Mouse (Mus musculus): Measurements from ENCODE around the gene Ryk. TPM values are rescaled to one million over a fixed set of nuclear protein-coding genes. Genes with fewer than 3 reads are reported as not detected.
"Not testable (repeated sequence)": the region's sequence is repeated elsewhere in the genome, so short reads cannot be mapped to it uniquely, and the experiment has no call there.

Gene Ryk
- polyA plus RNA-seq, 1 experiment from 2014 or later: 12.9 TPM

DNA sequence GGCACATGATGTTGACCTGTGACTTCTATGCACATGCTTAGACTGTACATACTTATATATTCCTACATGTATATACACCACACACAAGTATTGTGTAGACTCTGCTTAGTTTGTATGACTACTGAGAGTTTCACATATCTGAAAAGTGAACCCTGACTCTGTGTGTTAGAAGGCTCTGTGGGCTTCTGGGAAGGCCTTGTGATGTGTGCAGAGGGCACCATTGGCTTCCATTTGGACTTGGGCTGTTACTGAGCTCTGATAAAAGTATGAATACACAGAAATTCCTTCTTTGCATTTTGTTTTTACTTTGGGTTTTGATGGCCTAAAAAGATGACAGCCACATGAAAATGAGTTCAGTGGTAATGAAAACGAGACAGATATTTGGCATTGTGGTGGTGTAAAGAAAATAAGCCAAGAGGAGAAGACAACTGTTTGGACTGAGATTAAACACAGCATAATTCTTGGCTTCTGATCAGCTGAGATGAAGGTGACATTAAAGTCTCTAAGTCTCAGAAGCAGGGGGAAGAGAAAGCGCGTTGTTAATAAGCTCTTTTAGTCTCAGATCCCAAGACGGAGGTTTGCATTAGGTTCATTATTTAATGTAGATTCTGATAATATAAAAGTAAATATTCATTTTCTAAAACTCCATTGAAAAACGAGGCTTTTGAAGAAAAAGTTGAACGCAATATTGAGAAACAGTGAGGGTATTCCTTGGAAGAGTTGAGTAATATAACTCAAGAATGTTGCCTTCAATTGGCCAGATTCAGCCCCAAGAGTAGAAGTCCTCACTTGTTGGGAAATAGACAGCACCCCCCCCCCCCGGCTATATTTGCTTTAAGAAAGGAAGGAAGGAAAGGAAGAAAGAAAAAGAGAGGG lies 58.0 kb downstream of the Ryk start:
- peaks cover 59% of the 10 kb centered on the region for H3K36me3 ChIP-seq
- no peak overlapping the region for H3K27ac ChIP-seq (replicated peaks)
- H3K4me1 ChIP-seq: peaks cover 3% of the 10 kb centered on the region; the same call in 1 of the 2 replicates
- no peak overlapping the region for H3K4me3 ChIP-seq
- WGBS: 91% methylated on average over 7 of the region's 7 CpGs
- H3K9me3 ChIP-seq (replicated peaks): no peaks in the 10 kb centered on the region
- no peak for DNase-seq (ENCODE audit: low spot score)
- H3K27me3 ChIP-seq (ENCODE audit: low read depth, poor library complexity, severe bottlenecking): no peaks in the 10 kb centered on the region

DNA sequence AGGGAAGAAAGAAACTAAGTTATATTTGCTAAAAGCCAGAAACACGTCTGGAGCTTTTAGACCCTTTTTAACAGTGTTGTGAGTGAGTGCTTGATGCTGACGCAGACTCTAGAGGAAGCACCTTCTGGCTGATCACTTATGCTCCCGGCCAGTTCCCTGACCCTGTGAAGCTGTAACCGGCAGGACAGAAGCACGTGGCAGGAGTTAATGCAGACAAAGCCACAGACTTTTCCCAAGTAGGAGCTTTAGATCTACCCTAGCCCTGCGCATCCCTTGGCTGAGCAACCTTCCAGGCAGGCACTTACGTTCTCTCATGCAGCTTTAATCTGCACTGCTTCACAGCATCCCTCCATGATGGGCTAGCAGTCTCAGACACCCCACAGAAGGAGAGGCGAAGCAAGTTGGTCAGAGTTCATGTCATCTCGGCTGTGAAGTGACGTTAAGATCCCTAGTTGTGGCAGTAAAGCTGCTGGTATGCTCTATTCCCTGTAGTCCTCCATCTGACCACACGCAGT lies 58.7 kb downstream of the Ryk start:
- WGBS: 91% methylated on average over 11 of the region's 11 CpGs
- Histone ChIP-seq H3K4me3 (no peak overlapping the region), H3K4me1 (no peaks in the 10 kb centered on the region), H3K27me3 (ENCODE audit: low read depth, poor library complexity, severe bottlenecking) (no peaks in the 10 kb centered on the region), H3K9me3 (replicated peaks) (no peaks in the 10 kb centered on the region), H3K27ac (replicated peaks) (no peak overlapping the region), H3K36me3 (peaks cover 61% of the 10 kb centered on the region)
- no peak for DNase-seq (ENCODE audit: low spot score)

DNA sequence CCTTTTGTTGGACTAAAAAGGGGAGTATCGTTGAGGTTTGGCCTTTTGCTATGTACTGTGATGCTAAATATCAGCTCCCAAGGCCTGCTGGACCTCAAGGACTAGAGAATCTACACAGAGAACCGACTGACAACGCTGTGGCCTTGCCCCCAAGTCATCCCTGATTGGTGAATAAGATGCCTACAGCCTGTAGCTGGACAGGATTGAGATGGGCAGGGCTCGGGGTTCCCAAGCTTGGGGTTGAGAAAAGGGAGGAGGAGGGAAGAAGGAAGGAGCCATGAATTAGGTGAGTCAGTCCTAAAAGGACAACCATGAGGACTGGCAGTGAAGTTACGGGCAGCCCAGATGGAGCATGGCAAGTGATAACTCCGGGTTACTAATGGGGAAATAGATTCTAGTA lies 65.2 kb downstream of the Ryk start:
- Histone ChIP-seq H3K27me3 (ENCODE audit: low read depth, poor library complexity, severe bottlenecking) (no peaks in the 10 kb centered on the region), H3K36me3 (peaks cover 66% of the 10 kb centered on the region), H3K4me1 (no peaks in the 10 kb centered on the region), H3K4me3 (no peak overlapping the region), H3K27ac (replicated peaks) (no peak overlapping the region), H3K9me3 (replicated peaks) (no peaks in the 10 kb centered on the region)
- WGBS: 94% methylated on average over 6 of the region's 6 CpGs
- DNase-seq (ENCODE audit: low spot score): no peak

DNA sequence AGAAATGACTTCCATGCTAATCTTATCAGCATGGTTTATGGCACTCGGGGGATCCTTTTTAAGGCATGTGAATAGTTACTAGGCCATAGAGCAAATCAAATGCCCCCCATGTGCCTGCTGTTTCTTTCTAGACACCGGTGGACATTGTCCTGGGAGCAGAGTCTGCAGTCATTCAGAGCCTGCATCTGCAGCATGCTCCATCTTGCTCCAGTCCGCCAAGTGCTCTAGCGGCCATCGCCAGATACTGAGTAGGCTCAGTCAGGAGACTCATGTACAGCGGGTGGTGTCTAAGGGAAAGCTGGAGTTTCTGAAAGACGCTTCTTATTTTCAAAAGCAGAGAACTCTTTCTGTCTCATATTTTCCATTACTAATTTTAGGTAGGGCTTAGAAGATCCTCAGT lies 67.6 kb downstream of the Ryk start:
- Histone ChIP-seq H3K4me1 (no peaks in the 10 kb centered on the region), H3K36me3 (peaks cover 80% of the 10 kb centered on the region), H3K27ac (replicated peaks) (no peak overlapping the region), H3K9me3 (replicated peaks) (no peaks in the 10 kb centered on the region), H3K4me3 (no peak overlapping the region), H3K27me3 (ENCODE audit: low read depth, poor library complexity, severe bottlenecking) (no peaks in the 10 kb centered on the region)
- no peak for DNase-seq (ENCODE audit: low spot score)
- WGBS: 95% methylated on average over 7 of the region's 7 CpGs

DNA sequence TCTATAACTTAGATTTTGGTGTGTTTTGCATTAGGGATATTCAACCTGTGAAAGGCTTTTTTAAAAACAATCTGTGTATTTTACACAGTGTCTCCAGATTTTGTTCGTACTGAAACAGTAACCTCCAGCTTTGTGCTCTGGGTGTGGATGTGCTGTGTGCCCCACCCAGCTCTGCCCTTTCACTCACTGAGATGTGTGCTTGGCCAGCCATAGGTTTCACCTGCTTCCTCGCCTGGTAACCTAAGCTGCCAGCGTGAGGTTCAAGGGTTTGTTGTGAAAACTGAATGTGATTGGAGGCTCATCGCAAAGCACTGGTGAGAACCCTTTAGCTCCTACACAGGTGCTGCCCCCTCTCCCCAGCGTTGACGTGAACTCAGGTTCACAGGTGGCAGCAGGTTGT lies 70.2 kb downstream of the Ryk start:
- H3K4me1 ChIP-seq: no peaks in the 10 kb centered on the region

DNA sequence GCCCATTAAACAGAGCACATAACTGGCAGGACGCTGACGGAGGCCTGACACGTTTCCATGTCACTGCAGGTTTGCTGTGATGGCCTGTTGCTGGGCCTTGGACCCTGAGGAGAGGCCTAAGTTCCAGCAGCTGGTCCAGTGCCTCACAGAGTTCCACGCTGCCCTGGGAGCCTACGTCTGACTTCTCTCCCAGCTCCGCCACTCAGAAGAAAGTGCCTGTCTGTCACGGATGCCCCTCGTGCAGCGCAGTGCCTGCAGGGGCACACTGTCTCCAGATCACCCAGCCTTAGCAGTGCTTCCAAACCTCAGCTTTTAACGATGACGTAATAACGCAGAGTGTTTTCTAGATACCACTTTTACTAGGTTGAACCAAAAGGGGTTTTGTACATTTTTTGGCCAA lies 72.1 kb downstream of the Ryk start:
- no peak for DNase-seq (ENCODE audit: low spot score)
- WGBS: 91% methylated on average over 12 of the region's 12 CpGs
- Histone ChIP-seq H3K9me3 (replicated peaks) (no peaks in the 10 kb centered on the region), H3K4me1 (no peaks in the 10 kb centered on the region), H3K27me3 (ENCODE audit: low read depth, poor library complexity, severe bottlenecking) (no peaks in the 10 kb centered on the region), H3K27ac (replicated peaks) (no peak overlapping the region), H3K4me3 (no peak overlapping the region), H3K36me3 (peaks cover 87% of the 10 kb centered on the region)

More for the DNA sequence above, 70.2 kb downstream of the Ryk start:
- Histone ChIP-seq H3K4me3 (no peak overlapping the region), H3K27me3 (ENCODE audit: low read depth, poor library complexity, severe bottlenecking) (no peaks in the 10 kb centered on the region), H3K36me3 (peaks cover 79% of the 10 kb centered on the region), H3K27ac (replicated peaks) (no peak overlapping the region), H3K9me3 (replicated peaks) (no peaks in the 10 kb centered on the region)
- 90% methylated on average over 6 of the region's 6 CpGs for WGBS
- DNase-seq (ENCODE audit: low spot score): no peak

DNA sequence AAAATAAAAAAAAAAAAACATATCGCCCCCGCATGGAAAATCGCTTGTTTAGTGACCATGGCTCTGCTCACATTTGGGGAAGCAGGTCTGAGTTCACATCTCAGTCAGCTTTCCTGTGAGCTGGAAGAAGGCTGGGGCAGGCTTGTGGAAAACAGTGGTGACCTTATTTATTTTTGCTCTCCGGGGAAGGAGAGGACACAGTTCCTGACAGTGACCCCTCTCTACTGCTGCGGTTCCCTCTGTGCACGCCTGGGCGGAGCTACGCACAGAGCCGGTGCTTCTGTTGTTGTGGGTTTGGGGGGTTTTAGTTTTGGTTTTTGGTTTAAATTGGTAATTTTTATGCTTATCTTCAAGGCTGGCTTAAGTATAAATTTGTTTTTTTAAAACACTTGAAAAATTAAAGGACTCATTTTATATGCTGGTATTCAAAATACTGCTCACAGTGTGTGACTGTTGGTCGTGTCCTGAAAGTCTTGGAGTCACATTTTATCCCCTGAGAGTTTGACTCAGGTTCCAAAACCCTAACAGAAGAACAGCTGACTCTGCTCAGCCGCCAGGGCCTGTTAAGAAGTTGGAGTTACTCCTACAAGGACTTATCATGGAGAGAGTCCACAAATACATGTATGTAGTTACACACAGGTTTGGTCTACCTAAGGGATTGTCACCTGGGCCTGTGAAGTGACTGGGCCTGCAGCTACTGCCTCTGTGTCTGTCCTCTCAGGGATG lies 73.0 kb downstream of the Ryk start:
- Histone ChIP-seq H3K27me3 (ENCODE audit: low read depth, poor library complexity, severe bottlenecking) (no peaks in the 10 kb centered on the region), H3K4me3 (no peak overlapping the region), H3K36me3 (peaks cover 81% of the 10 kb centered on the region), H3K9me3 (replicated peaks) (no peaks in the 10 kb centered on the region), H3K27ac (replicated peaks) (no peak overlapping the region), H3K4me1 (no peaks in the 10 kb centered on the region)
- WGBS: 87% methylated on average over 11 of the region's 11 CpGs
- DNase-seq (ENCODE audit: low spot score): no peak

DNA sequence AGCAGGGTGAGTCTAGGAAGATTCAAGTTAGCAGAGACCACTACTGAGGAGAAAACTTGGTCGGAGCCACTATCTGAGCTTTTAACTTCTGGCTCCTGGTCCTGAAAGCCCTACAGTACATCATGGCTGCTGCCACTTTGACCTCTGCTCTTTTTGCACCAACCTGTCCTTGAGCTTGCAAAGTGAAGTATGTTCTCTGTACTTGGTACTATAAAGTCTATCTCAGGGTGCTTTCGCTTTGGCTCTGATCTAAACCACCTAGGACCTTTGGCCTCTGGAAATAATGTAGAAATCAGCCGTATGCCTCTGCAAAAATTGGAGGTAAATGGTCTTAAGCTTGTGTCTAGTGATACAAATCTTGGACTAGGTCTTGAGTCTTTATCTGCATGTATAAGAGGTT lies 76.8 kb downstream of the Ryk start:
- Histone ChIP-seq H3K27me3 (ENCODE audit: low read depth, poor library complexity, severe bottlenecking) (no peaks in the 10 kb centered on the region), H3K4me1 (no peaks in the 10 kb centered on the region), H3K36me3 (peaks cover 57% of the 10 kb centered on the region), H3K27ac (replicated peaks) (no peak overlapping the region), H3K9me3 (replicated peaks) (no peaks in the 10 kb centered on the region), H3K4me3 (no peak overlapping the region)
- WGBS: 96% methylated on average over 3 of the region's 3 CpGs
- no peak for DNase-seq (ENCODE audit: low spot score)

DNA sequence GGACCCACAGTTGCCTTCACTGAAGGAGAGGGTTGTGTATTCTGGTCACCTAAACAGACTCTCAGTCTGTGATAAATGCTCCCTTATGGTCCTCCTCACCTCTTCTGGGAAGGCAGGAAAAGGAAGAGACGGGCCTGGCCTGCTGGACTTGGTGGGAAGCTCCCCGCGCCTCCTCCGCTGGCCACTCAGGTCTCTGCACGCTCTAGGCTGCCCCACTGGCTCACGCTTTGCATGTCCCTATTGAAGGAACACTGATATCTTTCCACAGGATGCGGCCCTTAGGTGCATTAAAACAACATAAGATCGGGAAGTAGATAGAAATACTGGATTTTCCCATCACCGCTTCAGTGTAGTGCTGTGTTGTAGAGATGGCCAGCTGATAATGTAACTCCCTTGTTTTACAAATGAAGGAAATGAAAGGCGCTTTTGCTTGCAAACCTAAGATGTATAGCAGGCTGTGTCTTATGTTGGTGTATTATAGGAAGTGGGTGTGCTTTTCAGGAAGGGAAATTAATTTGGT lies 77.9 kb downstream of the Ryk start:
- no peak for DNase-seq (ENCODE audit: low spot score)
- Histone ChIP-seq H3K4me3 (no peak overlapping the region), H3K9me3 (replicated peaks) (no peaks in the 10 kb centered on the region), H3K27me3 (ENCODE audit: low read depth, poor library complexity, severe bottlenecking) (no peaks in the 10 kb centered on the region), H3K36me3 (peaks cover 54% of the 10 kb centered on the region), H3K27ac (replicated peaks) (no peak overlapping the region), H3K4me1 (no peaks in the 10 kb centered on the region)
- WGBS: 94% methylated on average over 10 of the region's 10 CpGs

DNA sequence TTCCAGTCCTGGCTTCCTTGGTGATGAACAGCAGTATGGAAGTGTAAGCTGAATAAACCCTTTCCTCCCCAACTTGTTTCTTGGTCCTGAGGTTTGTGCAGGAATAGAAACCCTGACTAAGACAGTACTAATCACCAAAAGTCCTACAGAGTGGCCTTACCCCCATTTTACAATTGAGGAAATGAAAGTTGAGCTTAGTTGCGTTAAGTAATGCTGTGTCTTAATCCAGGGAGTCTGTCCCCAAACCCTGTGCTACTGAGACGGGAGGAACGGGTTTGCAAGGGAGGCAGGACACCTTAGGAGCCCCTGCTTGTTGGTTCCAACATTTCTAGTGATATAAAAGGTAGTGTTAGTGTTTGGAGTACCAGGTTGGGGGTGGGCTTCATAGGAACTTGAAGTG lies 78.9 kb downstream of the Ryk start:
- 94% methylated on average over 3 of the region's 3 CpGs for WGBS
- not testable (repeated sequence) for H3K4me3 ChIP-seq; H3K4me1 ChIP-seq; H3K27me3 ChIP-seq (ENCODE audit: low read depth, poor library complexity, severe bottlenecking); H3K9me3 ChIP-seq (replicated peaks); H3K27ac ChIP-seq (replicated peaks); DNase-seq (ENCODE audit: low spot score)
- peaks cover 44% of the 10 kb centered on the region for H3K36me3 ChIP-seq

DNA sequence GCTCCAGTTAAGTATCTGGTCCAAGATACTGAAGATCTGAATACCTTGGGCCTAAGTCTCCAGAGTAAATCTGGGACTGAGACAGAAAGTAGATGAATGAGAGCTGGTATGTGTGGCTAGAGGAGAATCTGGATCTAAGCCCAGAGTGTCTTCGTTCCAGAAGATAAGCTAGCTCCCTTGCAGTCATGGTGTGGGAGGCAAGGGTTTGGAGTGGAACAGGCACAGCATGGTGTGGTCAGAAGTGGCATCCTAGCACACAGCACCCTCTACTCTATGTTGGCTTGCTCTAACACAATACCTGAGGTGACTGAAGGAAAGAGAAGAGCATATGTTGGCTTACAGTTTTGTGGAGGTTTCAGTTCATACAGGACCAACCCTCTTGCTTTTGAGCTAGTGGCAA lies 79.9 kb downstream of the Ryk start:
- 93% methylated on average over 1 of the region's 1 CpGs for WGBS

DNA sequence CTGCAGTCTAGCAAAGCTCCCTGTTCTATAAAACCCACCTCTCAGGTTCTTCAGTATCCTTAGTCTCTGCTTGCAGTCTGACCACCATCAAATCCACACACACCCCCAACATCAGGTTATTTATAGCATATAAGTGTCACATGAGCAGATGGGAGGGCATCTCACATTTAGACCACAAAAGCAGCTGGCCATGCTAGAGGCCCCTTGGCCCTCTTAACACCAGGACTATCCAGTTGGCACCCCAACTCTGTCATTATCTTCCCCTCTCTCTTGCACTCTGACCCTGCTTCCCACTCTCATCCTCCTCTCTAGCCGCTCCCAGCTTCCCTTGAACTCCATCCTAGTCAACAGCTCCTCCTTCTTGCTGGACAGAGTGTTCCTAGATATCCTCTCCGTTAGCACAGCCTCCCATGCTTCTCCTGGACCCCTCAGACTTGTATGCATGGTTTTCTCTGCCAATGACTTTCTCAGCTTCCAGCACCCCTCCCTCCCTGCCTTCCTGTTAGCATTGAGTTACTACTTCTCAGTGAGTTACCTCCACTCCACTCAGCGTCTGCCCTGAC lies 80.7 kb downstream of the Ryk start:
- Histone ChIP-seq H3K4me3 (no peak overlapping the region), H3K4me1 (no peaks in the 10 kb centered on the region), H3K36me3 (peaks cover 26% of the 10 kb centered on the region), H3K27ac (replicated peaks) (no peak overlapping the region), H3K27me3 (ENCODE audit: low read depth, poor library complexity, severe bottlenecking) (no peaks in the 10 kb centered on the region), H3K9me3 (replicated peaks) (no peaks in the 10 kb centered on the region)
- WGBS: 76% methylated on average over 3 of the region's 3 CpGs
- no peak for DNase-seq (ENCODE audit: low spot score)

More for the DNA sequence above, 79.9 kb downstream of the Ryk start:
- no peaks in the 10 kb centered on the region for H3K4me1 ChIP-seq
- no peak overlapping the region for H3K4me3 ChIP-seq
- H3K9me3 ChIP-seq (replicated peaks): no peaks in the 10 kb centered on the region
- H3K36me3 ChIP-seq: peaks cover 34% of the 10 kb centered on the region
- H3K27me3 ChIP-seq (ENCODE audit: low read depth, poor library complexity, severe bottlenecking): no peaks in the 10 kb centered on the region
- H3K27ac ChIP-seq (replicated peaks): no peak overlapping the region
- no peak for DNase-seq (ENCODE audit: low spot score)

All from midbrain, embryonic 10.5 days (tissue).